Mouse (Mus musculus): Measurements from ENCODE around the gene Ier5l. TPM values are rescaled to one million over a fixed set of nuclear protein-coding genes. Genes with fewer than 3 reads are reported as not detected.

The Ier5l gene
- polyA plus RNA-seq, 1 experiment, result 5.0 TPM

DNA sequence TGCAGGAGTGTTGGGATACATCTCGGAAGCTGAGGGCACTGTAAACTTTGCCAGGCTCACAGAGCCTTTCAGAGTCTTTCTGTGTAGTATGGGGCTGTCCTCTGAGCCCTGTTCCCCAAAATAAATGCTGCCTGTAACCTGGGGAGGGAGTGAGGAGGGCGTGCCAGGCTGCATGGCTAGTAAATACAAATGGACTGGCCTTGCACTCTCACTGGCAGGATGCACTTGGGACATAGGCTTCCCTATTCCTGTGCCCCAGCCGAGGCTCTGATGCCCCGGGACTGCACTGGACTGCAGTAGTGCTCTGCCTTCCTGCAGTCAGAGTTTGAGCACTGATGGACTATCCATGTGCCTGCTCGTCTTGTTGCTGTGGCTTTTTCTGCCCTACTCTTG lies 31.5 kb downstream of the Ier5l start:
- TF ChIP-seq GATA1 (IDR thresholded peaks at IDR 0.05; ENCODE audit: borderline replicate concordance, low read length), result no peak
- TF ChIP-seq FLI1 (IDR thresholded peaks at IDR 0.05; ENCODE audit: low read length), result no peak
- no peaks in the 10 kb centered on the region for H3K9me3 ChIP-seq
- H3K36me3 ChIP-seq (replicated peaks; ENCODE audit: low read length), result peaks cover 90% of the 10 kb centered on the region
- no peaks in the 10 kb centered on the region for H3K27me3 ChIP-seq (replicated peaks)
- H3K4me3 ChIP-seq (replicated peaks), result peak overlapping the region; percentile 83
- H3K4me1 ChIP-seq, result peaks cover 51% of the 10 kb centered on the region

DNA sequence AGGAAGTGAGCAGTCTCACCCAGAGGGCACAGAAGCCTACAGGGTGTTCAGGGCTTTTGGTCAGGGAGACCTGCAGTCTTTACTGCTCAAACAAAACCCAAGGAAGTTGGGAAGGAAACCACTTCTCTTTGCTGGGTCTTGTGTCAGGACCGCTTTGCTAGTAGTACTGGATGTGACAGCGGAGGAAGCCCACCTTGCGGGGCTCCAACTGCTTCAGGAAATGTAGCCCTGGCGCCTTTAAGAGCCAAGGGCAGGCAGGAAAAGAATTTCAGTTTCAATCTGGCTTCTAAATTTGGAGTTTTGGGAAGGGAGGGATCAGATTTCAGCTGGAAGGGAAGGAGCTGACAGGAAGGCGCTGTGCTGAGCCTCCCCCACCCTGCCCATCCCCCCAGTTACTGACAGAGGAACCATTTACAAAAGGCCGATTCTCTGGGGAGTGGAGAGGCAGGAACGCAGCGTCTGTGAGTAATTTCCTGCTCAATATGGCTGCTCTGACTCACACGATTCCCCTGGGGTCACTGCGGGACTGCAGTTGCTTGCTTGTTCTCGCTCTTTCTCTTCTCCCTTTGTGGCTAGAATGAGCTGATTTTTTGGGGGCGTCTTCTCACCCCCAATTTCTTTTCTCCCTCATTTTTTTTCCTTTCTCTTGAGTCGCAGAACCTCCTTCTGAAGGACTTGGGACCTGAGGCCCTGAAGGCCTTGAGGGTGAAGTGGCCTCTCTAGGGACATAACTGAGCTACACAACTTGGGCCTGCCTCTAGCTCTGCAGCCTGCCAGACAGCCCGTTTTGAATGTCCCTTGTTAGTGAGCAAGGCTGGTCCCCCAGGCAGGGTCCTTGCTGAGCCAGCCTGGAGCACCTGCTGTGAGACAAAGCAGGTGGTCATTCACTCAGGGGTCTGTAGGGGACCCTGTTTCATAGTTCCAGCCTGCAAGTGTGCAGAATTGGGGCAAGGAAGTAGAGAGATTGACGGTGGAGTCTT lies 32.2 kb downstream of the Ier5l start:
- Histone ChIP-seq H3K36me3 (replicated peaks; ENCODE audit: low read length) (peaks cover 90% of the 10 kb centered on the region), H3K4me3 (replicated peaks) (peak overlapping the region; percentile 83), H3K9me3 (no peaks in the 10 kb centered on the region), H3K4me1 (peaks cover 54% of the 10 kb centered on the region), H3K27me3 (replicated peaks) (no peaks in the 10 kb centered on the region)
- no peak for TF ChIP-seq FLI1 (IDR thresholded peaks at IDR 0.05; ENCODE audit: low read length)
- TF ChIP-seq GATA1 (IDR thresholded peaks at IDR 0.05; ENCODE audit: borderline replicate concordance, low read length), result no peak

DNA sequence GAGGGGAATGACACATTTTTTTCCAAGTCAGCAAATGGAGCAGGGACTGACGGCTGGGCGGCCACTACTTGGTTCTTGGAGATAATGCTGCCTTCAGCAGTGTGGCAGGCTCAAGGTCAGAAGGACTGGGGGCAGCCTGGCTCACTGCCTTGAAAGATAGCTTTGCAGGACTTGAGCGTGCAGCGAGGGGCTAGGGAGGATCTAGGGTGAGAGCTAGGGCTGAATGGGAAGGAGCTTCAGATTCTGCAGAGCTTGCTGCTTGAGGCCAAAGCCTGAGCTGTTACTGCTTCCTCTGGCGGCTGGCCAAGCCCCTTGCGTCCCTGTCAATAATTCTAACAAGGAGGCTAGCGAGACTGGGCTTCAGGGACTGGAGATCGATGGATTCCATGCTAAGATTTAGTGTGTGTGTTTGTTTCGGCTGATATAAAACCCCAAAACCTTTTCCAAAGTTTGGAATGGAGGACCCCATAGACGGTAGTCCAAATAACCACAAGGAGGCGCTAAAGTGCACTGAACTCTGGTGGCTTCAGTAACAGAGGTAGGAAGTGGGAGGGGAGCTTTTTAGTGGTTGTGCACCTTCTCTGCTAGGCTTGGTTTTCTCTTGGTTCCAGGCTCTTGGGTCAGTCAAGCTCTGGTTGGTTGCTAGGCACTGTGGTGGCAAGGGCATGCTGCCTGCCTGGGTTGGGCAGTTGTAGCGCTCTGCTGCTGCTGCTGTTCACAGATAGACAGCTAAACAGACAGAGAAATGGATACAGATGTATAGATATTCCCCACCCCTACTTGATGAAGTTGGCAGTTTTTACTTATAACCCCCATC lies 33.1 kb downstream of the Ier5l start:
- peak overlapping the region; percentile 83 for H3K4me3 ChIP-seq (replicated peaks)
- no peaks in the 10 kb centered on the region for H3K27me3 ChIP-seq (replicated peaks)
- no peaks in the 10 kb centered on the region for H3K9me3 ChIP-seq
- H3K4me1 ChIP-seq, result peaks cover 60% of the 10 kb centered on the region
- peaks cover 89% of the 10 kb centered on the region for H3K36me3 ChIP-seq (replicated peaks; ENCODE audit: low read length)
- TF ChIP-seq FLI1 (IDR thresholded peaks at IDR 0.05; ENCODE audit: low read length), result no peak

DNA sequence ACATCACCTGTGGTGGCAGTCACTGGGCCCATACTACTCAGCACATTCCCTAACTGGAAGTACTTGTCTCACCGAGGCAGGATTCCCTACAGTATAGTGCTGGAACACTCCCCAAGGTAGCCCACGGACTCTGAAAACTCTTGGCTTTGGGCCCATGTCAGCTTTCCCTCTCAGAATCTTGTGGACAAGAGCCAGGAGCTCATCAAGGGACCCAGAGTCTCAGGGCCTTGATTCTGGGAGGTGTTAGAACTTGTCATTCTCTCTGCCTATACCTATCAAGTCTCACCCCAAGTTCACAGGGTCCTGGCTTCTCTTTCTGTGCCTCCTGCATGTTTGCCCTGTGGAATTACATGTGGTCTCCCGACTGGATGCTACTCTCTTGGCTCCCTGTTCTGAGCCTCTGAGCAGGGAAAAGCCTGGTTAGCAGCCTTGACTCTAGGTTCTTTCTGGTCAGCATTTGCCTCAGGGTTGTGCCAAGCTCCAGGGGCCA lies 33.8 kb downstream of the Ier5l start:
- H3K36me3 ChIP-seq (replicated peaks; ENCODE audit: low read length), result peaks cover 89% of the 10 kb centered on the region
- no peak for TF ChIP-seq GATA1 (IDR thresholded peaks at IDR 0.05; ENCODE audit: borderline replicate concordance, low read length)
- TF ChIP-seq FLI1 (IDR thresholded peaks at IDR 0.05; ENCODE audit: low read length), result no peak
- no peaks in the 10 kb centered on the region for H3K9me3 ChIP-seq
- peaks cover 62% of the 10 kb centered on the region for H3K4me1 ChIP-seq
- no peak overlapping the region for H3K4me3 ChIP-seq (replicated peaks)
- H3K27me3 ChIP-seq (replicated peaks), result no peaks in the 10 kb centered on the region

DNA sequence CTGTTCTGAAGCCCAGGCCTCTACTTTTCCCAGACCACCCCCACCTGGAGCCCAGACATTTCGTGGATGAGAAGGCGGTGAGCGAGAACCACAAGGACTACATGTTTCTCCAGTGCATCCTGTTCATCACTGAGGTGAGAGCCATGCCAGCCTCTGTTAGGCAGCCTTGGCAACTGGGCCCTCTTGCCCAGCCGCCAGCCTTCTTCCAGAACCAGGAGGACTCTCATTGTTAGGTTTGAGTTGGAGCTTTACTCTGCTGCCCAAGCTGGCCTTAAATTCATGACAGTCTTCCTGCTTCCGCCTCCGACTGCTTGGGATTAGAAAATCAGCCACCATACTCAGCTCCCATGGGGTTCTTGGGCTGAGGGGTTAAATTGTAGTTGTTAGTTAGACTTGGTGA lies 34.4 kb downstream of the Ier5l start:
- Histone ChIP-seq H3K27me3 (replicated peaks) (no peaks in the 10 kb centered on the region), H3K9me3 (no peaks in the 10 kb centered on the region), H3K4me1 (peaks cover 62% of the 10 kb centered on the region), H3K36me3 (replicated peaks; ENCODE audit: low read length) (peaks cover 89% of the 10 kb centered on the region), H3K4me3 (replicated peaks) (no peak overlapping the region)
- no peak for TF ChIP-seq GATA1 (IDR thresholded peaks at IDR 0.05; ENCODE audit: borderline replicate concordance, low read length)
- TF ChIP-seq FLI1 (IDR thresholded peaks at IDR 0.05; ENCODE audit: low read length), result no peak

DNA sequence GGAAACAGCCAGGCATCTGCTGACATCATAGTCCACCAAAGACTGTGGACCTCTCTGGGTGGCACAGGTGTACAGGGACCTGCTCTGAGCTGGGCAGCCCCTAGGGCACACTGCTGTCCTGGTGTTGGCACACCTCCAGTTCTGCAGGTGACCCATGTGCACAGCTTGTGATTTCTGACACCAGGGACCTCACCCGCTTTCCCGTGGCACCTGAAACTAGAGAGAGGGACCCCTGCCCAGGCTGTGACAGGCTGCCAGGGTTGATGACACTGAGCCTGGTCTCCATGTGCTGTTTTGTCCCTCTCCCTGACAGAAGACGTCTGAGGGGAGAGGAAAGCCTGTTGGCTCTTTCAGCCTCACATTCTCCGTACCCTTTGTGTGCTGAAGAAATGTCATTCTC lies 36.2 kb downstream of the Ier5l start:
- TF ChIP-seq FLI1 (IDR thresholded peaks at IDR 0.05; ENCODE audit: low read length), result no peak
- no peak for TF ChIP-seq GATA1 (IDR thresholded peaks at IDR 0.05; ENCODE audit: borderline replicate concordance, low read length)

DNA sequence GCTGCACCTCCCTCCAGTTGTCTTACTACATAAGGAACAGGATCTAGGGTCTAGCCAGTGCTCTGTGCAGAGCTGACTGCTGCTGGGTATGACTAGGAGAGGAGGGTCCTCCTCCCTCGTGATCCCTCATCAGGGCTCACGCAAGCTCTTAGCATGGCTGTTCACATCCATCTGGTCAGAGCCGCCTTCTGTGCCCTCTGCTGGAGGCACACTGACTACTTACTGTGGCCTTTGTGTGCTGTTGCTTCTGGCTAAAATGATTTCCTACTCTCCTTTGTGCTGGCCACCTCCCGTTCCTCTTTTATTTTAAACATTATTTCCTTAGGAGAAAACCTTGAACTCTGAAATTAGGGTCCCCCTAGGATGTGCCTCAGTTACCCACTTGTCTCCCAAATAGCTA lies 37.2 kb downstream of the Ier5l start:
- H3K36me3 ChIP-seq (replicated peaks; ENCODE audit: low read length), result peaks cover 89% of the 10 kb centered on the region
- no peaks in the 10 kb centered on the region for H3K9me3 ChIP-seq
- no peaks in the 10 kb centered on the region for H3K27me3 ChIP-seq (replicated peaks)
- peaks cover 48% of the 10 kb centered on the region for H3K4me1 ChIP-seq
- TF ChIP-seq GATA1 (IDR thresholded peaks at IDR 0.05; ENCODE audit: borderline replicate concordance, low read length), result no peak
- no peak for TF ChIP-seq FLI1 (IDR thresholded peaks at IDR 0.05; ENCODE audit: low read length)
- H3K4me3 ChIP-seq (replicated peaks), result no peak overlapping the region

More for the DNA sequence above, 36.2 kb downstream of the Ier5l start:
- Histone ChIP-seq H3K36me3 (replicated peaks; ENCODE audit: low read length) (peaks cover 89% of the 10 kb centered on the region), H3K4me1 (peaks cover 57% of the 10 kb centered on the region), H3K9me3 (no peaks in the 10 kb centered on the region), H3K27me3 (replicated peaks) (no peaks in the 10 kb centered on the region), H3K4me3 (replicated peaks) (no peak overlapping the region)

DNA sequence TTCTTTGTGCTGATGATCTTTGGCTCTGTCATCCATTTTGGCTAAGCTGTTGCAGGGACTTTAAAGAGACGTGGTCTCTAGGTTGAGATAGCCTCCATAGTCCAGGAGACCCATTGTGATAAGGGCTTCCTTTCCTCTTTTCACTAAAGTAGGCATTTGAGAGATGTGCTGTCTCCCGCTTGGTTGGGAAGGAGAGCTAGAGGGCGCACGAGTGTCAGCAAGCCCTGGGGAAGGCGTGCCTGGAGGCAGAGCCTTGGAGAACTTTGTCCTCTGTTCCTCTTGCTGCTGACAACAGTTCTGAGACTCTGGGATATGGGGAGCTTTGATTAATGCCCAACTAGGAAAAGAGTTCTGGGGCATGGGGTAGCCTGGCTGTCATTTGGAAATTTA lies 37.9 kb downstream of the Ier5l start:
- no peak for TF ChIP-seq FLI1 (IDR thresholded peaks at IDR 0.05; ENCODE audit: low read length)
- TF ChIP-seq GATA1 (IDR thresholded peaks at IDR 0.05; ENCODE audit: borderline replicate concordance, low read length), result no peak
- peaks cover 45% of the 10 kb centered on the region for H3K4me1 ChIP-seq
- H3K27me3 ChIP-seq (replicated peaks), result no peaks in the 10 kb centered on the region
- H3K9me3 ChIP-seq, result no peaks in the 10 kb centered on the region
- no peak overlapping the region for H3K4me3 ChIP-seq (replicated peaks)
- H3K36me3 ChIP-seq (replicated peaks; ENCODE audit: low read length), result peaks cover 94% of the 10 kb centered on the region

DNA sequence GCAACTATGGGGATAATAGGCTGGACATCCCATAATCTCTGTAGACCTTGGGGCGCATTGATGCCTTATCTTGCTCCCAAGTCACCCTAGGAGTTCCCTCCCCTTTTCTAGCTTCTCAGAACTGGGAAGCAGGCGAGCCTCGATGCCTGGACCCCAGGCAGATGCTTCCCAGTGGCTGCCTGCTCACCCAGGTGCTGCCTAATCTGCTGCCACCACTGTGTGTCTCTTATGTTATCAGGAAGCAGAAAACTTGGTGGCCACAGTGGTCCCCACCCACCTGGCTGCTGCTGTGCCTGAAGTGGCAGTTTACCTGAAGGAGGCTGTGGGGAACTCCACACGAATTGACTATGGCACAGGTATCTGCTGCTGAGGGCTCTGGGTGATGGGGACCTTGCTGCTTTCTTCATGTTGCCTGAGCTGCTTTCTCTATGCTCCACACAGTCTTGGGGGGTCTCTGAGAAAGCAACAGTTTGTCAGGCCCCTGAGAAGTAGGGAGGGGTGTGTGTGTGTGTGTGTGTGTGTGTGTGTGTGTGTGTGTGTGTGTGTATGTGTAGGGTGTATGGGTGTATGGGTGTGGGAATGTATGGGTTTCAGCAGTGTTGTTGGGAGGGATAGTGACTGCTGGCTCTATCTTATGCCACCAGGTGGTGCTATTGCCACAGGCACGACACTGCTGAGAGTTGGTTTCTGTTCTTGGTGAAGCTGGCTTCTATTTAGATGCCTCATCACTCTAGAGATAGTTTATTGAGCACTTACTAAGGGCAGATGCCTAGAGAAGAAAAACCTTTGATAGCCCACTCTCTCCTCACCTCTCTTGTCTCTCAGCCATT lies 38.5 kb downstream of the Ier5l start:
- no peaks in the 10 kb centered on the region for H3K9me3 ChIP-seq
- H3K4me3 ChIP-seq (replicated peaks), result no peak overlapping the region
- peaks cover 98% of the 10 kb centered on the region for H3K36me3 ChIP-seq (replicated peaks; ENCODE audit: low read length)
- peaks cover 45% of the 10 kb centered on the region for H3K4me1 ChIP-seq
- TF ChIP-seq FLI1 (IDR thresholded peaks at IDR 0.05; ENCODE audit: low read length) (no peak), GATA1 (IDR thresholded peaks at IDR 0.05; ENCODE audit: borderline replicate concordance, low read length) (no peak)
- no peaks in the 10 kb centered on the region for H3K27me3 ChIP-seq (replicated peaks)
